Mouse (Mus musculus): ENCODE results near the gene Zfp691. TPM values are rescaled to one million over a fixed set of nuclear protein-coding genes. Genes with fewer than 3 reads are reported as not detected.

Zfp691 gene
- total RNA-seq, 2 experiments from 2014 or later = 15.5 to 16.9 TPM

DNA sequence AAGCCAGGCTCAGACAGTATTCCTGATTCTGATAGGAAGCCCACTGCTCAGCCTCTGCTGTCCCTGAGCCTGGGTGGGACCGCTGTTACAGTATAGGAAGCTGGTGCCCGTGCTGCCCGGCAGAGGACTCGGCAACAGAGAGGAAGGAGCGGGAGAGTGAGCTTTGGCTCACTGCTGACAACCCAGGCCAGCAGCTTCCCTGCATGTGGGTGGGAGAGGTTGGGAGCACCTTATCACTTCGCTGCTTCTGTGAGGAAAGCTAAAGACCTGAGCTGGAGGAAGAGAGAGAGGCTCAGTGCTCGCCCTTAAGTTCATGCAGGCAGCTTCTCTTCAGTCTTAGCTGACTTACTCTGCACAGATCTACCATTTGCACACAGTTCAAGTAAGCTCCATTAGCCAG lies 45.4 kb downstream of the Zfp691 start:
- intact Hi-C loops (cut with DNase I) = no loop called here
- no peak for DNase-seq

DNA sequence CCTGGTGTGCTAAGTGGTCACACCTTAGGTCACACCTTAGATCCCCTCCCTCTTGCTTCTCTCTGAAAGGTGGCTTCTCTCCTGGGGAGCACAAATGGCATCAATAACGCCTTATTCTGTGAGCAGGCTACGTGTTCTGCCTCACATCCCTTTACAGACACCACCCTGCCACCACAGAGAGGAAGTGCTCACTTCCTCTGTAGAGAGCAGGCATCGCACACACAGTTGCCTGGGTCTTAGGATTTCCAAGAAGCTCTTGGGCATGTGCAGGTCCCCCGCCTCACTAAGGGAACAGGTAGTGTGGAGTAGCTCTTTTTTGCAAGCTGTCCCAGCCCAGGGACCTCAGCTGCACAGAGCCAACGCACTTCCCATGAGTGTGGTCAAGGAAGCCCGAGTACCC lies 46.8 kb downstream of the Zfp691 start:
- no peak for DNase-seq
- intact Hi-C loops (cut with DNase I) = no loop called here

DNA sequence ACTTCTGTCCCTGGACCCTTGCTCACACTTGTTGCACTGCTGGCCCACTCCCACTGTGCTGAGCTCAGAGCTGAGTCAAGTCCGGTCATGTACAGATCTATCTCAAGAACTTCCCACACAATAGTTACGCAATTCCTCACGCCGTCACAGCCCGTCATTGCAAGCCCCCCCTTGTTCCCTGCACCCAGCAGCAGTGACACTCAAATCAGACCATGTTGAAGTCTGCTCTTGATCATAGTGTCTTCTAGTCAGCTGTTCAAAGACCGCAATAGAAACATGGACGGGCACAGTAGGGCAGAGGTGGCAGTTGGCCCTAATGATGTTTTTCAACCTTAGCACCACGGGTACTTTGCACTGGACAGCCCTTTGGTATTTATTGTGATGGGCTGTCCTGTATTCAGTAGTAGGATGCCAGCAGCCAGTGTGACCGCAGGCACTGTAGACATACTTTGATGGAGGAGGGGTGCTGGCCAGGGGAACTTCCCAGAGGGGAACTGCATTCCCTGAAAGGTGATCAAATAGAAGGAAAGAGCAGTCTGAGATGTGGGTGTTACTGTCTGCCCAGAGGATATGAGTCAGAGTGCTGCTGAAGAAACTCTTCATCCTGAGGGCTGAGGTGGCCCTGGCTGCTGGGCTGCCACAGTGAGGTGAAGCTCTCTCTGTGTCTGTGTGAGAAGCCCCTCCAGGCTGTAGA lies 48.3 kb downstream of the Zfp691 start:
- intact Hi-C loops (cut with DNase I) = no loop called here
- no peak for DNase-seq

GRCm38 (mm10) chr4:119124771-119125273 lies 49.2 kb downstream of the Zfp691 start:
- no peak for DNase-seq
- intact Hi-C loops (cut with DNase I) = no loop called here

- intact Hi-C loops (cut with DNase I) = no loop called here
- peak; percentile 48 to 67 for DNase-seq
Measured at GRCm38 (mm10) chr4:119121249-119121648, 52.7 kb downstream of the Zfp691 start.

DNA sequence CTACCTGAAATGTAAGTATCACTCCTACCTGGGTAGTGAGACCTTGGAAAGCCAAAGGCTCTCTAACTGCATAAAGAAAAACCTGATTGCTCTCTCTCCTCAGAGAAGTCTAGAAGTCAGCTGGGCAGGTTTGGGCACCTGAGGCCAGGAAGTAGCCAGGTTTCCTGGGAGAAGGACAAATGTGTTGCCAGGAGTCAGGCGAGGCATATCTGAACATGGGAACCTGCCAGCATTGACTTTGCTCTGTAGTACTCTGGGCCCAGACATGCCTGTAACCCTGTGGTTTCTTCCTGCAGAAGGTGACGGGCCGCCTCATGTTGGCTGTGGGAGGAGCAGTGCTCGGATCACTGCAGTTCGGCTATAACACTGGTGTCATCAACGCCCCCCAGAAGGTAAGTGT lies 53.9 kb downstream of the Zfp691 start:
- intact Hi-C loops (cut with DNase I) = no loop called here
- no peak for DNase-seq

Small RNA genes lying within 50 kb of the gene (microRNA-seq; reads per million reads assigned to microRNA genes)
- gene Mir1957a = 0 reads per million in 2 experiments

Other genes starting within 250 kb of the Zfp691 start
- gene Olfr1328, start 235.6 kb downstream of the Zfp691 start, total RNA-seq (2021) = not detected
- gene Lao1, start 212.6 kb downstream of the Zfp691 start, total RNA-seq (2021) = under 1 TPM; 0.36 to 0.86 TPM
- 1 to 10 TPM; 4.3 to 5.0 TPM for gene Slc2a1, start 65.5 kb downstream of the Zfp691 start, total RNA-seq (2021)
- not detected for gene Ermap, start 15.8 kb upstream of the Zfp691 start, total RNA-seq (2021)
- 10 to 100 TPM; 10.7 to 15.2 TPM for gene Svbp, start 21.1 kb upstream of the Zfp691 start, total RNA-seq (2021)
- not detected for gene Tmem269, start 44.0 kb upstream of the Zfp691 start, total RNA-seq (2021)
- 10 to 100 TPM; 24.2 to 24.7 TPM for gene AU022252, start 58.5 kb upstream of the Zfp691 start, total RNA-seq (2021)
- gene P3h1, start 58.7 kb upstream of the Zfp691 start, total RNA-seq (2021) = 10 to 100 TPM; 12.7 to 13.8 TPM
- 1 to 10 TPM; 2.2 to 3.2 TPM for gene Cldn19, start 81.2 kb upstream of the Zfp691 start, total RNA-seq (2021)
- gene Ybx1, start 120.4 kb upstream of the Zfp691 start, total RNA-seq (2021) = 100 to 1,000 TPM; 503 to 580 TPM
- gene Ppih, start 146.4 kb upstream of the Zfp691 start, total RNA-seq (2021) = 1 to 10 TPM; 8.0 to 9.4 TPM
- under 1 TPM; 0.20 to 0.28 TPM for gene Ccdc30, start 241.3 kb upstream of the Zfp691 start, total RNA-seq (2021)
- 1 to 10 TPM; 3.8 to 4.9 TPM for gene Ppcs, start 248.2 kb upstream of the Zfp691 start, total RNA-seq (2021)
- not detected for gene Zmynd12, start 248.6 kb upstream of the Zfp691 start, total RNA-seq (2021)